Mouse (Mus musculus) hindbrain, embryonic 13.5 days (tissue): ENCODE data around the gene 4933407L21Rik. TPM values are rescaled to one million over a fixed set of nuclear protein-coding genes. Genes with fewer than 3 reads are reported as not detected.
A peak's percentile ranks its signal among the peaks of the same experiment; 100 is the strongest.

ENCODE experiments used
- ATAC-seq: fragments of 200-750 bp; cut with Nextera tagmentation; 2 replicates; pipeline ENCODE4 v1.8.0; 2017; ENCODE audit warnings: moderate TSS enrichment; ENCODE audit not compliant: low FRiP score
- H3K27ac ChIP-seq: fragments of 300-500 bp; sonication (generic); 2 replicates; pipeline ENCODE4 v1.5.1; 2015; ENCODE audit warnings: inconsistent platforms, mild to moderate bottlenecking, moderate library complexity
- H3K27me3 ChIP-seq: fragments of 300-500 bp; sonication (generic); 2 replicates; pipeline ENCODE4 v1.6.1; 2015; ENCODE audit warnings: mild to moderate bottlenecking, inconsistent platforms
- H3K36me3 ChIP-seq: fragments of 300-500 bp; sonication (generic); 2 replicates; pipeline ENCODE4 v1.6.1; 2015; ENCODE audit warnings: mild to moderate bottlenecking, inconsistent platforms
- H3K4me1 ChIP-seq: fragments of 300-500 bp; sonication (generic); replicated peaks from 2 replicates; pipeline ENCODE4 v1.6.1; 2015; ENCODE audit warnings: inconsistent platforms
- H3K4me2 ChIP-seq: fragments of 300-500 bp; sonication (generic); 2 replicates; pipeline ENCODE4 v1.6.1; 2015; ENCODE audit warnings: inconsistent platforms, mild to moderate bottlenecking, moderate library complexity
- H3K4me3 ChIP-seq: fragments of 300-500 bp; sonication (generic); 2 replicates; pipeline ENCODE4 v1.5.1; 2015; ENCODE audit warnings: mild to moderate bottlenecking, inconsistent platforms
- H3K9ac ChIP-seq: fragments of 300-500 bp; sonication (generic); 2 replicates; pipeline ENCODE4 v1.6.1; 2015; ENCODE audit warnings: mild to moderate bottlenecking, inconsistent platforms
- H3K9me3 ChIP-seq: fragments of 300-500 bp; sonication (generic); 2 replicates; pipeline ENCODE4 v1.6.1; 2016; ENCODE audit warnings: inconsistent platforms
- WGBS: fragments of 180-500 bp; shearing (Covaris S2); methylation state at CpG from one replicate; pipeline ENCODE4 v1.1.7; 2015; 5-methylcytosine and 5-hydroxymethylcytosine counted together
- polyA plus RNA-seq: library from polyadenylated mRNA; unstranded; fragments of >200 nt; fragmentation: Nextera tagmentation; extraction: Ambion mirVana; gene quantifications from 2 replicates; pipeline ENCODE4 v1.2.1, GENCODE M21; 2015

The 4933407L21Rik gene
- polyA plus RNA-seq = 3.5 and 3.6 TPM in 2 replicates

- 21% methylated on average over 4 of the region's 4 CpGs for WGBS
- 0 out of 2 replicates have a peak within 1 kb of the TSS, but pooled peaks have one; percentile 13 for H3K9ac ChIP-seq
- H3K4me3 ChIP-seq = no peak within 1 kb of the TSS
- H3K36me3 ChIP-seq = no peaks in the 10 kb centered on the region
- no peaks in the 10 kb centered on the region for H3K27me3 ChIP-seq
- H3K27ac ChIP-seq = peak within 1 kb of the TSS; percentile 87
- peaks cover 35% of the 10 kb centered on the region for H3K4me1 ChIP-seq
- H3K4me2 ChIP-seq = peak within 1 kb of the TSS; percentile 19; the same call in 1 of the 2 replicates
- peak; percentile 90 for ATAC-seq
- H3K9me3 ChIP-seq = no peaks in the 10 kb centered on the region
These were observed at the start of gene 4933407L21Rik for GRCm38 (mm10) chr1:85928057-85928687. Gene 4933407L21Rik, plus strand, starts transcription at chr1:85928483.

GRCm38 (mm10) chr1:85882003-85882402 lies 46.3 kb upstream of the 4933407L21Rik start:
- WGBS = 93% methylated on average over 12 of the region's 12 CpGs
- Histone ChIP-seq H3K27ac (no peak overlapping the region), H3K27me3 (no peaks in the 10 kb centered on the region), H3K36me3 (no peaks in the 10 kb centered on the region), H3K9ac (no peak overlapping the region), H3K9me3 (peaks cover 21% of the 10 kb centered on the region), H3K4me1 (no peaks in the 10 kb centered on the region), H3K4me2 (no peak overlapping the region), H3K4me3 (no peak overlapping the region)
- no peak for ATAC-seq

- WGBS = 93% methylated on average over 7 of the region's 7 CpGs
- Histone ChIP-seq H3K9me3 (peaks cover 10% of the 10 kb centered on the region), H3K36me3 (no peaks in the 10 kb centered on the region), H3K9ac (no peak overlapping the region), H3K4me1 (no peaks in the 10 kb centered on the region), H3K27ac (no peak overlapping the region), H3K27me3 (no peaks in the 10 kb centered on the region), H3K4me2 (no peak overlapping the region), H3K4me3 (no peak overlapping the region)
- no peak for ATAC-seq
These were observed 41.1 kb upstream of the 4933407L21Rik start for GRCm38 (mm10) chr1:85887221-85887620.

- peak within 1 kb of the TSS; percentile 87 for H3K9ac ChIP-seq
- H3K36me3 ChIP-seq = no peaks in the 10 kb centered on the region
- no peaks in the 10 kb centered on the region for H3K27me3 ChIP-seq
- H3K4me2 ChIP-seq = peak within 1 kb of the TSS; percentile 71
- peaks cover 46% of the 10 kb centered on the region for H3K4me1 ChIP-seq
- H3K4me3 ChIP-seq = peak within 1 kb of the TSS; percentile 76
- H3K9me3 ChIP-seq = no peaks in the 10 kb centered on the region
- peak; percentile 84 for ATAC-seq
- WGBS = 1% methylated on average over 35 of the region's 35 CpGs
- peak within 1 kb of the TSS; percentile 89 for H3K27ac ChIP-seq
These were observed 34.0 kb upstream of the 4933407L21Rik start, which contains the start of gene Itm2c for GRCm38 (mm10) chr1:85894231-85894747. Gene Itm2c, plus strand, starts transcription at chr1:85894281.

- Histone ChIP-seq H3K9me3 (no peaks in the 10 kb centered on the region), H3K27ac (peak overlapping the region; percentile 89), H3K27me3 (no peaks in the 10 kb centered on the region), H3K4me3 (peak overlapping the region; percentile 76), H3K4me1 (peaks cover 52% of the 10 kb centered on the region), H3K36me3 (no peaks in the 10 kb centered on the region), H3K9ac (peak overlapping the region; percentile 87), H3K4me2 (peak overlapping the region; percentile 71)
- under 1% methylated on average over 30 of the region's 30 CpGs for WGBS
- ATAC-seq = peak; percentile 46
These were observed 33.4 kb upstream of the 4933407L21Rik start for GRCm38 (mm10) chr1:85894748-85895360.

- Histone ChIP-seq H3K36me3 (no peaks in the 10 kb centered on the region), H3K4me3 (peak overlapping the region; percentile 76), H3K27me3 (no peaks in the 10 kb centered on the region), H3K4me1 (peaks cover 58% of the 10 kb centered on the region), H3K9ac (peak overlapping the region; percentile 87), H3K4me2 (peak overlapping the region; percentile 71), H3K27ac (peak overlapping the region; percentile 89), H3K9me3 (no peaks in the 10 kb centered on the region)
- ATAC-seq = peak; percentile 40
- 3% methylated on average over 15 of the region's 15 CpGs for WGBS
These were observed 32.9 kb upstream of the 4933407L21Rik start for GRCm38 (mm10) chr1:85895391-85895837.

GRCm38 (mm10) chr1:85896110-85896509 lies 32.2 kb upstream of the 4933407L21Rik start:
- Histone ChIP-seq H3K4me2 (peak overlapping the region; percentile 71), H3K9me3 (no peaks in the 10 kb centered on the region), H3K9ac (peak overlapping the region; percentile 87), H3K4me3 (peak overlapping the region; percentile 76), H3K36me3 (no peaks in the 10 kb centered on the region), H3K4me1 (peaks cover 65% of the 10 kb centered on the region), H3K27me3 (no peaks in the 10 kb centered on the region), H3K27ac (peak overlapping the region; percentile 89; the same call in 1 of the 2 replicates)
- no peak for ATAC-seq
- 55% methylated on average over 5 of the region's 5 CpGs for WGBS

GRCm38 (mm10) chr1:85896781-85897700 lies 31.2 kb upstream of the 4933407L21Rik start:
- Histone ChIP-seq H3K27me3 (no peaks in the 10 kb centered on the region), H3K27ac (peak overlapping the region; percentile 81), H3K9ac (peak overlapping the region; percentile 87), H3K4me2 (peak overlapping the region; percentile 71), H3K36me3 (no peaks in the 10 kb centered on the region), H3K9me3 (no peaks in the 10 kb centered on the region), H3K4me3 (peak overlapping the region; percentile 76), H3K4me1 (peaks cover 74% of the 10 kb centered on the region)
- ATAC-seq = no peak
- WGBS = 57% methylated on average over 12 of the region's 12 CpGs

- Histone ChIP-seq H3K4me1 (peaks cover 85% of the 10 kb centered on the region), H3K9me3 (no peaks in the 10 kb centered on the region), H3K4me3 (no peak overlapping the region; the same call in 1 of the 2 replicates), H3K27me3 (no peaks in the 10 kb centered on the region), H3K4me2 (peak overlapping the region; percentile 71), H3K36me3 (peaks cover 4% of the 10 kb centered on the region), H3K9ac (peak overlapping the region; percentile 66), H3K27ac (peak overlapping the region; percentile 81)
- no peak for ATAC-seq
- WGBS = 27% methylated on average over 8 of the region's 8 CpGs
These were observed 30.2 kb upstream of the 4933407L21Rik start for GRCm38 (mm10) chr1:85897901-85898760.

- peaks cover 83% of the 10 kb centered on the region for H3K4me1 ChIP-seq
- WGBS = 25% methylated on average over 12 of the region's 12 CpGs
- no peak for ATAC-seq
- H3K36me3 ChIP-seq = peaks cover 11% of the 10 kb centered on the region
- no peak overlapping the region; the same call in 1 of the 2 replicates for H3K4me3 ChIP-seq
- peak overlapping the region; percentile 71 for H3K4me2 ChIP-seq
- H3K9ac ChIP-seq = peak overlapping the region; percentile 66
- no peaks in the 10 kb centered on the region for H3K27me3 ChIP-seq
- no peaks in the 10 kb centered on the region for H3K9me3 ChIP-seq
- H3K27ac ChIP-seq = peak overlapping the region; percentile 81
These were observed 29.4 kb upstream of the 4933407L21Rik start for GRCm38 (mm10) chr1:85898761-85899387.

- Histone ChIP-seq H3K27me3 (no peaks in the 10 kb centered on the region), H3K36me3 (peaks cover 16% of the 10 kb centered on the region), H3K4me1 (peaks cover 81% of the 10 kb centered on the region), H3K27ac (peak overlapping the region; percentile 81), H3K4me3 (no peak overlapping the region), H3K9me3 (no peaks in the 10 kb centered on the region), H3K9ac (peak overlapping the region; percentile 66), H3K4me2 (peak overlapping the region; percentile 71)
- no peak for ATAC-seq
These were observed 28.9 kb upstream of the 4933407L21Rik start for GRCm38 (mm10) chr1:85899388-85899761.
